Mouse (Mus musculus) heart, postnatal 0 days (tissue): ENCODE measurements around the gene Fam120b.

ENCODE experiments used
- CTCF ChIP-seq: IDR thresholded peaks from 2 replicates; pipeline ENCODE4 v1.5.1; 2016; ENCODE audit warnings: antibody characterized with exemption, control low read depth, low read depth
- EP300 ChIP-seq: IDR thresholded peaks from 2 replicates; pipeline ENCODE4 v1.6.1; 2016; ENCODE audit warnings: antibody characterized with exemption, low read depth

DNA sequence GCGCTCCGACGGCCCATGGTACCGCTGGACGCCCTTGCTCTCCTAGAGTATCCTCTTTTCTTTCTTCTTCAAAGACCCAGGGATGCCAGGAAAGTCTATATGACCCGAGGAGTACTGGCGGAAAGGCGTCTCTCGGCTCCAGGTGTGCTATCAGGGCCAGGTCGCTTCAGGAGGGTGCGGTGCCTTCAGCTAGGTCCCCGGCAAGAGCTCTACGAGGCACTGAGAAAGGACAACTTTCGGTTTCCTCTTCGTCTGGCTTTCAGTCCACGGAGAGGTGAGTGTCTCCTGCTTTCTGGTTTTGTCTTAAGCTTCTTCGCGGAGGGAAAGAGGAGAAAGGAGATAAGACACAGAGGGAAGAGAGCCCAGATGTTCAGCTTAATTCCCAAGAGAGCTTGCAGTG is 20.8 kb upstream of the Fam120b start:
- TF ChIP-seq CTCF (no peak), EP300 (no peak)
